Mouse (Mus musculus): ENCODE measurements around the gene Cdkal1. TPM values are rescaled to one million over a fixed set of nuclear protein-coding genes. Genes with fewer than 3 reads are reported as not detected.

The Cdkal1 gene
- total and polyA plus RNA-seq, 3 experiments, result 8.7 to 13.7 (median 9.5) TPM

DNA sequence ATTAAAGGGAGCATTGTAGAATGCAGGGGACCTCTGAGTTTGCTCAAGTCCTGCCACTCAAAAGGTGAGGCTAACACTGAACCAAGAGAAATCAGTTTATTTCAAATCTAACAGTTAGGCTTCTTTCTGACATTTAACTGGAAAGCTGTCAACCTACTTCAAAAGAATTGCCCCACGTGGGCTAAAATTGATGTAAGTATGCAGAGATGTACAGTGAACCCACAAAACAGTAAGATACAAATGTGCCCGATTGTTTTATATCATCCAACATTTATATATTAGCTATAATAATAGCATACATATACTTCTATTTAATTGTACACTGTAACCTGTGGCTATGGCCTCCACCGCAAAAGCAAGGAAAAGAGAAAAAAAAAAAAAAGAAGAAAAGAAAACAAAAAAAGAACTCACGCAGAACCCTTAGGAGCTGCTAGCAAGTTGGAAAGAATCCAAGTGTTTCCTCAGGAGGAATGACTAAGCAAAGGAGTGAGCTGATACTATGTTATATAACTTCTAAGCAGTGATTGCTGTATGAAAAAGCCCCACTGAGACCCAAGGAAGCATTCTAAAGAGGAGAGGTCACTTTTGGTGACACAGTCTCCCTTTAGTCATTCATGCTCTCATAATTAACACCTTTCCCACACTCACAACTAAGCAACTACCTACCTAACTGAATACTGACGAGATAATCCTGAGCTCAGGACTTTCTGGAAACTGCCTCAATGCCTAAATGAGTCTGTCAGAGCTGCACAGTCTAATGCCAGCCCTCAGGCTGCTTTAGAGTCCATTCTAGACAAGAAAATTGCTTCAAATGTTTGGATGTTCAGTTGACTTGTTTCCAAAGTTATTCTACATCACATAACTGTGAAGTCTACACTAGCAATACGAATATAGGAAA lies 352.1 kb downstream of the Cdkal1 start:
- TF ChIP-seq POLR2A (IDR thresholded peaks at IDR 0.05; ENCODE audit: low read depth, low read length) (no peak), USF1 (IDR thresholded peaks at IDR 0.05; ENCODE audit: low read depth, low read length) (no peak), PAX5 (IDR thresholded peaks at IDR 0.05; ENCODE audit: low read length) (no peak), ELF1 (IDR thresholded peaks at IDR 0.05; ENCODE audit: low read depth, low read length) (no peak), E2F4 (IDR thresholded peaks at IDR 0.05; ENCODE audit: insufficient replicate concordance, low read depth, low read length) (no peak), BHLHE40 (IDR thresholded peaks at IDR 0.05; ENCODE audit: low read depth, low read length) (no peak), MYC (IDR thresholded peaks at IDR 0.05; ENCODE audit: low read depth, low read length) (no peak), MEF2A (IDR thresholded peaks at IDR 0.05; ENCODE audit: borderline replicate concordance, low read depth, low read length) (no peak)
- dilution Hi-C loops (cut with MboI; ENCODE audit: extremely low pct_ligation_motif_present, extremely low pct_unique_long_range_greater_than_20kb, low sequenced_read_pairs), result no loop called here
- H3K27me3 ChIP-seq (replicated peaks), result no peaks in the 10 kb centered on the region
- no peak overlapping the region for H3K4me3 ChIP-seq (replicated peaks in 1 of 3; ENCODE audit: low read depth in 2 of 3, low read length in 2 of 3, poor library complexity in 1 of 3)
- DNase-seq (ENCODE audit: extremely low read depth), result no peak
- in situ Hi-C loops (cut with MboI; ENCODE audit: low pct_ligation_motif_present, low pct_unique_long_range_greater_than_20kb, low sequenced_read_pairs), result no loop called here
- H3K79me2 ChIP-seq (replicated peaks; ENCODE audit: control insufficient read depth, extremely low read depth, insufficient read depth, poor library complexity, severe bottlenecking), result no peaks in the 10 kb centered on the region
- H3K9me3 ChIP-seq (replicated peaks; ENCODE audit: low read length), result no peaks in the 10 kb centered on the region
- no peak overlapping the region for H3K4me2 ChIP-seq (ENCODE audit: insufficient read depth, low read depth, poor library complexity, severe bottlenecking)
- no peak overlapping the region for H3K27ac ChIP-seq (ENCODE audit: insufficient read depth, low read depth)
- H3K9ac ChIP-seq (ENCODE audit: insufficient read depth, low read depth), result no peak overlapping the region
- H3K36me3 ChIP-seq (replicated peaks in 1 of 2; ENCODE audit: control insufficient read depth in 1 of 2, insufficient read depth in 1 of 2, low read length in 1 of 2), result peaks cover 0 to 2% of the 10 kb centered on the region in 2 experiments
- H3K4me1 ChIP-seq (ENCODE audit: control insufficient read depth in 1 of 2, insufficient read depth in 2 of 2), result peaks cover 8 to 48% of the 10 kb centered on the region in 2 experiments; a peak in 3 of 4 replicates

DNA sequence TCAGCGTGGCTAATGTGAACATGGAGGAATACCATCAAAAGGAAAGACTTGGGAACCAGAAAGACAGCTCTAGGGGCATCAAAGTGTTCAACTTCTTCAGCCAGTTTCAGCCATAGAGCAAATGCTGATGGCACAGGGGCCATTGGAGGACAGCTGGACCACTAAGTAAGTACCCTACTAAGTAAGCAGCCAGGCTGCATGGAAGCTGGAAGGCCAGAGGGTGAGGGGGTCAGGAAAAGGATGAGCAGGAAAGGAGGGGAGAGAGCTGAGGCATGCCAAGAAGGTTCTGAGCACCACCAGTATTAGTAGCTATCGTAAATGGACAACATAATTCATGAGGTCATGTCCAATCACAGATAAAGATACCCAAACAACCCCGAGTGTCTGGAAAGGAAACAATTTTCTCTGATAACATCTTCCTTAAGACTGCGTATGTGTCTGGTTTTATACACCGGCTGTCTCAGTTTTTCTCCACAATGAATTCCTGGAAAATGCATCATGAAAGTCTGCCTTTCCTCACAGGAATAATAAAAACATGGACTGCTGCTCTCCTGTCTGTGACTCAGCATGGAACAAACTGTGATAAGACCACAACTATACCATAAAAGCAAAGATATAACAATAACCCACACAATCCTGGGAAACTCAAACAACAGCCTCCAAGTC lies 352.9 kb downstream of the Cdkal1 start:
- H3K4me1 ChIP-seq (ENCODE audit: control insufficient read depth in 1 of 2, insufficient read depth in 2 of 2), result peaks cover 14 to 51% of the 10 kb centered on the region in 2 experiments; a peak in 3 of 4 replicates
- TF ChIP-seq GABPA (IDR thresholded peaks at IDR 0.05; ENCODE audit: insufficient replicate concordance, low read depth, low read length), result no peak
- TF ChIP-seq UBTF (IDR thresholded peaks at IDR 0.05; ENCODE audit: low read depth, low read length), result no peak
- TF ChIP-seq EP300 (IDR thresholded peaks at IDR 0.05; ENCODE audit: low read length), result no peak
- TF ChIP-seq NRF1 (IDR thresholded peaks at IDR 0.05; ENCODE audit: low read depth, low read length), result no peak
- TF ChIP-seq CTCF (conservative IDR thresholded peaks at IDR 0.05 in 1 of 2, IDR thresholded peaks at IDR 0.05 in 1 of 2; ENCODE audit: low read depth in 2 of 2, low read length in 2 of 2), result no peak
- no peak for TF ChIP-seq JUND (conservative IDR thresholded peaks at IDR 0.05; ENCODE audit: low read depth, low read length)
- TF ChIP-seq ZC3H11A (IDR thresholded peaks at IDR 0.05; ENCODE audit: low read depth, low read length), result no peak
- no peak for TF ChIP-seq E2F4 (IDR thresholded peaks at IDR 0.05; ENCODE audit: insufficient replicate concordance, low read depth, low read length)
- TF ChIP-seq POLR2AphosphoS2 (IDR thresholded peaks at IDR 0.05; ENCODE audit: low read depth, low read length), result no peak
- no peaks in the 10 kb centered on the region for H3K27me3 ChIP-seq (replicated peaks)
- no peaks in the 10 kb centered on the region for H3K79me2 ChIP-seq (replicated peaks; ENCODE audit: control insufficient read depth, extremely low read depth, insufficient read depth, poor library complexity, severe bottlenecking)
- in situ Hi-C loops (cut with MboI; ENCODE audit: low pct_ligation_motif_present, low pct_unique_long_range_greater_than_20kb, low sequenced_read_pairs), result no loop called here
- H3K27ac ChIP-seq (ENCODE audit: insufficient read depth, low read depth), result no peak overlapping the region
- peaks cover 0 to 2% of the 10 kb centered on the region in 2 experiments for H3K36me3 ChIP-seq (replicated peaks in 1 of 2; ENCODE audit: control insufficient read depth in 1 of 2, insufficient read depth in 1 of 2, low read length in 1 of 2)
- no peak for DNase-seq (ENCODE audit: extremely low read depth)
- H3K4me2 ChIP-seq (ENCODE audit: insufficient read depth, low read depth, poor library complexity, severe bottlenecking), result no peak overlapping the region
- dilution Hi-C loops (cut with MboI; ENCODE audit: extremely low pct_ligation_motif_present, extremely low pct_unique_long_range_greater_than_20kb, low sequenced_read_pairs), result no loop called here
- H3K9ac ChIP-seq (ENCODE audit: insufficient read depth, low read depth), result no peak overlapping the region
- H3K9me3 ChIP-seq (replicated peaks; ENCODE audit: low read length), result no peaks in the 10 kb centered on the region
- H3K4me3 ChIP-seq (replicated peaks in 1 of 3; ENCODE audit: low read depth in 2 of 3, low read length in 2 of 3, poor library complexity in 1 of 3), result no peak overlapping the region
